Mouse (Mus musculus) midbrain, embryonic 11.5 days (tissue): ENCODE measurements around the gene Hist2h2be. TPM values are rescaled to one million over a fixed set of nuclear protein-coding genes. Genes with fewer than 3 reads are reported as not detected.

Experiments
- microRNA-seq: library from miRNA; unstranded; fragments of <30 nt; microRNA quantifications from one replicate; pipeline ENCODE4, GENCODE M21; 2017
- polyA plus RNA-seq: library from polyadenylated mRNA; unstranded; fragments of >200 nt; fragmentation: Nextera tagmentation; extraction: Ambion mirVana; gene quantifications from 2 replicates; pipeline ENCODE4 v1.2.1, GENCODE M21; 2014

The Hist2h2be gene
- polyA plus RNA-seq, 1 experiment from 2014 or later, result 15.0 TPM

Small RNA genes within 50 kb of the gene (microRNA-seq; reads per million reads assigned to microRNA genes)
- gene Gm44492, result 1.1 reads per million
- gene Gm47311, result not detected
- not detected for gene Gm47313

Other genes starting within 250 kb of the Hist2h2be start
- gene Plekho1, start 225.1 kb upstream of the Hist2h2be start, polyA plus RNA-seq, result 62.9 and 70.7 TPM in 2 replicates
- 24.7 and 29.5 TPM in 2 replicates for gene Vps45, start 162.7 kb upstream of the Hist2h2be start, polyA plus RNA-seq
- gene Otud7b, start 116.6 kb upstream of the Hist2h2be start, polyA plus RNA-seq, result 8.8 and 9.4 TPM in 2 replicates
- 10.5 and 12.8 TPM in 2 replicates for gene Mtmr11, start 59.1 kb upstream of the Hist2h2be start, polyA plus RNA-seq
- gene Sf3b4, start 48.8 kb upstream of the Hist2h2be start, polyA plus RNA-seq, result 187 and 216 TPM in 2 replicates
- gene Sv2a, start 40.0 kb upstream of the Hist2h2be start, polyA plus RNA-seq, result 9.4 and 10.3 TPM in 2 replicates
- gene Bola1, start 1.4 kb upstream of the Hist2h2be start, polyA plus RNA-seq, result 70.4 and 83.9 TPM in 2 replicates
- gene Hist2h2ab, start 1.3 kb upstream of the Hist2h2be start, polyA plus RNA-seq, result 0.86 and 1.7 TPM in 2 replicates
- 12.7 and 16.0 TPM in 2 replicates for gene Hist2h2ac, start 239 bp upstream of the Hist2h2be start, polyA plus RNA-seq
- gene Hist2h3c2, start 18.0 kb downstream of the Hist2h2be start, polyA plus RNA-seq, result 10.6 and 13.8 TPM in 2 replicates
- 50.9 and 55.2 TPM in 2 replicates for gene Hist2h2aa2, start 19.2 kb downstream of the Hist2h2be start, polyA plus RNA-seq
- 16.3 and 17.4 TPM in 2 replicates for gene Hist2h2aa1, start 24.4 kb downstream of the Hist2h2be start, polyA plus RNA-seq
- gene Hist2h3c1, start 25.6 kb downstream of the Hist2h2be start, polyA plus RNA-seq, result 1.1 and 2.7 TPM in 2 replicates
- gene Hist2h4, start 42.2 kb downstream of the Hist2h2be start, polyA plus RNA-seq, result 5.0 and 5.4 TPM in 2 replicates
- gene Hist2h3b, start 47.5 kb downstream of the Hist2h2be start, polyA plus RNA-seq, result 94.4 and 97.1 TPM in 2 replicates
- gene Hist2h2bb, start 48.6 kb downstream of the Hist2h2be start, polyA plus RNA-seq, result 18.3 and 26.8 TPM in 2 replicates
- 1.7 and 2.1 TPM in 2 replicates for gene Fcgr1, start 72.8 kb downstream of the Hist2h2be start, polyA plus RNA-seq
- not detected in 2 replicates for gene BC107364, start 231.2 kb downstream of the Hist2h2be start, polyA plus RNA-seq